Mouse (Mus musculus) testis, adult 2 months (tissue): ENCODE results near the gene Col20a1.

Experiments
- CTCF ChIP-seq: fragments of 200-500 bp; IDR thresholded peaks from 2 replicates; pipeline ENCODE4 v1.5.1; 2012; ENCODE audit warnings: low read depth, mild to moderate bottlenecking, inconsistent platforms, low read length, moderate library complexity; ENCODE audit not compliant: control insufficient read depth, insufficient read depth, insufficient replicate concordance
- POLR2A ChIP-seq: fragments of 200-500 bp; IDR thresholded peaks from 2 replicates; pipeline ENCODE4 v1.6.1; 2012; ENCODE audit warnings: low read depth, mild to moderate bottlenecking, inconsistent platforms, low read length, moderate library complexity; ENCODE audit not compliant: control insufficient read depth

- TF ChIP-seq CTCF (no peak), POLR2A (no peak)
Measured at GRCm38 (mm10) chr2:181043437-181043836, 57.1 kb downstream of the Col20a1 start, which contains the start of gene Chrna4.
